7 mouse cellular contexts compared by ENCODE assay signal in the genomic region with DNA sequence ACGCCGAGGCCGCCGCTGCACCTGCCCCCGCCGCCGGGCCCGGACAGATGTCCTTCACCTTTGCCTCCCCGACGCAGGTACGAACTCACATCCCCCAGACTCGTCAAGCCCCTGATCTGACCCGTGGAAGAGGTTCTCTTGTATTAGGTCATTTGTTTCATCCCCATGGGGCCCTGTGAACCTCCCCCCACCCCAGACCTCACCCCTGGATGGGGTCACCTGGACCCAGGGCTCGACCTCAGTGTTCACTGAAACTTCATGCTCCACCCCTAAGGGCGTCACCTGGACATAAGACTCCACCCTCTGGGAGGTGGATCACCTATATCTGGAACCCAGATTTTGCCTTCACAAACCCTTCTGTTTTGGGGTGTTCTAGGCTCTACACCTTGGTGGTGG. TPM values are rescaled to one million over a fixed set of nuclear protein-coding genes. Genes with fewer than 3 reads are reported as not detected.
DNase-seq lines count a peak whose midpoint lies in the region; ATAC-seq and TF ChIP-seq lines count a peak whose summit lies in the region.

No protein-coding gene starts in this region.

- H3K4me2 ChIP-seq in hindbrain, embryonic 12.5 days (replicated peaks) = peak overlapping the region; percentile 89
- H3K4me2 ChIP-seq in liver, embryonic 12.5 days = peak overlapping the region; percentile 90
- H3K4me2 ChIP-seq in stomach, postnatal 0 days (replicated peaks; ENCODE audit: low read depth) = peak overlapping the region; percentile 80

- no peak for TF ChIP-seq CTCF in ES-Bruce4 (IDR thresholded peaks at IDR 0.05; ENCODE audit: low read depth, low read length)
- no peak for TF ChIP-seq CTCF in MEL (IDR thresholded peaks at IDR 0.05 in 2 of 3, conservative IDR thresholded peaks at IDR 0.05 in 1 of 3; ENCODE audit: control insufficient read depth in 1 of 3, insufficient read depth in 1 of 3, low read depth in 2 of 3, low read length in 3 of 3, poor library complexity in 1 of 3, severe bottlenecking in 1 of 3)
- peak; percentile 0; the same call in 1 of the 2 replicates for TF ChIP-seq CTCF in stomach, postnatal 0 days (IDR thresholded peaks at IDR 0.05; ENCODE audit: low read depth)

- H3K9me3 ChIP-seq in ES-Bruce4 (replicated peaks; ENCODE audit: control insufficient read depth, insufficient read depth, low read length, poor library complexity, severe bottlenecking) = no peaks in the 10 kb centered on the region
- no peaks in the 10 kb centered on the region for H3K9me3 ChIP-seq in MEL (replicated peaks; ENCODE audit: insufficient read depth, low read length)
- no peaks in the 10 kb centered on the region for H3K9me3 ChIP-seq in hindbrain, embryonic 12.5 days (replicated peaks)
- H3K9me3 ChIP-seq in liver, embryonic 12.5 days (replicated peaks) = no peaks in the 10 kb centered on the region
- no peaks in the 10 kb centered on the region for H3K9me3 ChIP-seq in stomach, postnatal 0 days (ENCODE audit: control insufficient read depth, low read length)

- H3K4me3 ChIP-seq in ES-Bruce4 (ENCODE audit: low read depth, low read length) = peak overlapping the region; percentile 91
- peak overlapping the region; percentile 72 to 79 for H3K4me3 ChIP-seq in MEL (ENCODE audit: control insufficient read depth in 1 of 2, insufficient read depth in 1 of 2, low read depth in 2 of 2, low read length in 2 of 2)
- H3K4me3 ChIP-seq in hindbrain, embryonic 12.5 days = peak overlapping the region; percentile 64
- peak overlapping the region; percentile 76 for H3K4me3 ChIP-seq in liver, embryonic 12.5 days
- peak overlapping the region; percentile 75 for H3K4me3 ChIP-seq in stomach, postnatal 0 days (ENCODE audit: low read depth, low read length)

- H3K27me3 ChIP-seq in ES-Bruce4 (ENCODE audit: control insufficient read depth, insufficient read depth, low read length, poor library complexity, severe bottlenecking) (no peaks in the 10 kb centered on the region), MEL (ENCODE audit: control insufficient read depth in 1 of 2, insufficient read depth in 2 of 2, low read length in 2 of 2) (no peaks in the 10 kb centered on the region)
- peaks cover under 1% of the 10 kb centered on the region; the same call in 1 of the 2 replicates for H3K27me3 ChIP-seq in hindbrain, embryonic 12.5 days
- H3K27me3 ChIP-seq in liver, embryonic 12.5 days (replicated peaks) = peaks cover 25% of the 10 kb centered on the region
- H3K27me3 ChIP-seq in stomach, postnatal 0 days (ENCODE audit: control insufficient read depth, insufficient read depth, low read length) = no peaks in the 10 kb centered on the region

- H3K79me2 ChIP-seq in MEL (ENCODE audit: control insufficient read depth, insufficient read depth, low read length, poor library complexity) = peaks cover 29% of the 10 kb centered on the region

- no peak for TF ChIP-seq POLR2A in ES-Bruce4 (IDR thresholded peaks at IDR 0.05; ENCODE audit: insufficient read depth, low read length)
- TF ChIP-seq POLR2A in MEL (IDR thresholded peaks at IDR 0.05; ENCODE audit: control insufficient read depth in 1 of 2, insufficient read depth in 1 of 2, low read depth in 1 of 2, low read length in 2 of 2, poor library complexity in 1 of 2) = no peak; a peak in 2 of 4 replicates

- H3K9ac ChIP-seq in ES-Bruce4 (ENCODE audit: low read depth, poor library complexity, severe bottlenecking) = peak overlapping the region; percentile 88
- peak overlapping the region; percentile 89 for H3K9ac ChIP-seq in MEL (ENCODE audit: control insufficient read depth, low read depth, low read length, poor library complexity, severe bottlenecking)
- peak overlapping the region; percentile 87 for H3K9ac ChIP-seq in hindbrain, embryonic 12.5 days
- peak overlapping the region; percentile 88 for H3K9ac ChIP-seq in liver, embryonic 12.5 days
- peak overlapping the region; percentile 89 for H3K9ac ChIP-seq in stomach, postnatal 0 days (ENCODE audit: low read length)

- H3K27ac ChIP-seq in ES-Bruce4 (ENCODE audit: insufficient read depth, low read length) = 0 out of 2 replicates have a peak overlapping the region, but pooled peaks have one; percentile 15
- H3K27ac ChIP-seq in MEL (ENCODE audit: control insufficient read depth, low read depth, low read length) = peak overlapping the region; percentile 46
- peak overlapping the region; percentile 75 for H3K27ac ChIP-seq in hindbrain, embryonic 12.5 days
- H3K27ac ChIP-seq in liver, embryonic 12.5 days = peak overlapping the region; percentile 94
- peak overlapping the region; percentile 93 for H3K27ac ChIP-seq in stomach, postnatal 0 days (replicated peaks)

- WGBS in hindbrain, embryonic 12.5 days = under 1% methylated on average over 15 of the region's 15 CpGs
- under 1% methylated on average over 15 of the region's 15 CpGs for WGBS in liver, embryonic 12.5 days (ENCODE audit: insufficient replicate concordance)
- under 1% methylated on average over 15 of the region's 15 CpGs for WGBS in stomach, postnatal 0 days

- no peaks in the 10 kb centered on the region for H3K4me1 ChIP-seq in ES-Bruce4 (ENCODE audit: control insufficient read depth, insufficient read depth, low read length)
- peaks cover 0 to 47% of the 10 kb centered on the region in 2 experiments; a peak in 3 of 4 replicates for H3K4me1 ChIP-seq in MEL (ENCODE audit: control insufficient read depth in 1 of 2, insufficient read depth in 2 of 2, low read length in 2 of 2)
- peaks cover 52% of the 10 kb centered on the region for H3K4me1 ChIP-seq in hindbrain, embryonic 12.5 days
- peaks cover 92% of the 10 kb centered on the region for H3K4me1 ChIP-seq in liver, embryonic 12.5 days
- H3K4me1 ChIP-seq in stomach, postnatal 0 days (replicated peaks; ENCODE audit: control insufficient read depth, insufficient read depth) = peaks cover 8% of the 10 kb centered on the region; the same call in 1 of the 2 replicates

- ATAC-seq in hindbrain, embryonic 12.5 days (ENCODE audit: low FRiP score) = no peak; the same call in 1 of the 2 replicates
- ATAC-seq in liver, embryonic 12.5 days = peak; percentile 19; the same call in 1 of the 2 replicates
- no peak; the same call in none of the 2 replicates for ATAC-seq in stomach, postnatal 0 days (ENCODE audit: low FRiP score, low TSS enrichment)

- H3K36me3 ChIP-seq in ES-Bruce4 (ENCODE audit: control insufficient read depth, insufficient read depth, low read length, poor library complexity, severe bottlenecking) (peaks cover 17% of the 10 kb centered on the region), MEL (ENCODE audit: control insufficient read depth in 1 of 2, insufficient read depth in 2 of 2, low read length in 2 of 2) (peaks cover 0 to 19% of the 10 kb centered on the region in 2 experiments; a peak in 2 of 4 replicates)
- H3K36me3 ChIP-seq in hindbrain, embryonic 12.5 days = peaks cover 20% of the 10 kb centered on the region
- H3K36me3 ChIP-seq in liver, embryonic 12.5 days = peaks cover 38% of the 10 kb centered on the region
- peaks cover 10% of the 10 kb centered on the region; the same call in 1 of the 2 replicates for H3K36me3 ChIP-seq in stomach, postnatal 0 days (ENCODE audit: control insufficient read depth, insufficient read depth, low read length)

- TF ChIP-seq EP300 in ES-Bruce4 (IDR thresholded peaks at IDR 0.05; ENCODE audit: insufficient read depth, low read depth, low read length) (0 out of 2 replicates have a peak, but pooled peaks have one; percentile 3), MEL (IDR thresholded peaks at IDR 0.05; ENCODE audit: low read depth in 1 of 2, low read length in 2 of 2) (no peak)
- no peak for TF ChIP-seq EP300 in stomach, postnatal 0 days (optimal IDR thresholded peaks at IDR 0.05)

- TF ChIP-seq RAD21 in MEL (IDR thresholded peaks at IDR 0.05; ENCODE audit: low read depth, low read length) = no peak

- DNase-seq in MEL (ENCODE audit: low read depth, low spot score) = no peak
- peak; percentile 72 for DNase-seq in stomach, postnatal 0 days (ENCODE audit: low spot score)
- DNase-seq in frontal cortex, postnatal 25 days (ENCODE audit: low spot score in 2 of 2) = no peak
- DNase-seq in frontal cortex, postnatal 36 days (ENCODE audit: low spot score in 2 of 2) = no peak

RNA-seq across cellular contexts. Expression of a gene that starts 1.9 kb away (rescaled TPM):
- polyA plus RNA-seq in ES-Bruce4 (2011; ENCODE audit: insufficient read depth, insufficient read length, low read depth, missing spikeins) = 29.8 and 33.4 TPM in 2 replicates
- total RNA-seq in MEL (2012; rRNA removed) = 4.8 and 6.8 TPM in 2 replicates
- polyA plus RNA-seq in MEL (2012; ENCODE audit: insufficient read depth in 1 of 2, insufficient read length in 2 of 2, low read depth in 1 of 2, low replicate concordance in 2 of 2, missing spikeins in 1 of 2) = 10 to 100 TPM in 1 of 2 experiments, not detected in 1; 19.3 TPM
- 18.4 and 22.3 TPM in 2 replicates for polyA plus RNA-seq in hindbrain, embryonic 12.5 days (2016; fragmentation: Nextera tagmentation; extraction: Ambion mirVana)
- 0.94 and 0.96 TPM in 2 replicates for polyA plus RNA-seq in liver, embryonic 12.5 days (2016; fragmentation: Nextera tagmentation; extraction: Ambion mirVana)
- 4.2 and 4.3 TPM in 2 replicates for polyA plus RNA-seq in stomach, postnatal 0 days (2015; fragmentation: Nextera tagmentation; extraction: Ambion mirVana)

RNA-seq across cellular contexts. Expression of a gene that starts 4.1 kb away (rescaled TPM):
- polyA plus RNA-seq in ES-Bruce4 (2011; ENCODE audit: insufficient read depth, insufficient read length, low read depth, missing spikeins) (242 and 255 TPM in 2 replicates), MEL (2012; ENCODE audit: insufficient read depth in 1 of 2, insufficient read length in 2 of 2, low read depth in 1 of 2, low replicate concordance in 2 of 2, missing spikeins in 1 of 2) (100 to 1,000 TPM; 300 to 657 TPM)
- total RNA-seq in MEL (2012; rRNA removed) = 308 and 324 TPM in 2 replicates
- 351 and 385 TPM in 2 replicates for polyA plus RNA-seq in hindbrain, embryonic 12.5 days (2016; fragmentation: Nextera tagmentation; extraction: Ambion mirVana)
- 393 and 419 TPM in 2 replicates for polyA plus RNA-seq in liver, embryonic 12.5 days (2016; fragmentation: Nextera tagmentation; extraction: Ambion mirVana)
- polyA plus RNA-seq in stomach, postnatal 0 days (2015; fragmentation: Nextera tagmentation; extraction: Ambion mirVana) = 679 and 705 TPM in 2 replicates

RNA-seq across cellular contexts. Expression of a gene that starts 5.5 kb away (rescaled TPM):
- polyA plus RNA-seq in ES-Bruce4 (2011; ENCODE audit: insufficient read depth, insufficient read length, low read depth, missing spikeins) (67.4 and 73.2 TPM in 2 replicates), MEL (2012; ENCODE audit: insufficient read depth in 1 of 2, insufficient read length in 2 of 2, low read depth in 1 of 2, low replicate concordance in 2 of 2, missing spikeins in 1 of 2) (10 to 100 TPM in 1 of 2 experiments, not detected in 1; 26.7 TPM)
- 8.1 and 8.3 TPM in 2 replicates for total RNA-seq in MEL (2012; rRNA removed)
- polyA plus RNA-seq in hindbrain, embryonic 12.5 days (2016; fragmentation: Nextera tagmentation; extraction: Ambion mirVana) = 42.1 and 54.5 TPM in 2 replicates
- 5.7 and 6.3 TPM in 2 replicates for polyA plus RNA-seq in liver, embryonic 12.5 days (2016; fragmentation: Nextera tagmentation; extraction: Ambion mirVana)
- polyA plus RNA-seq in stomach, postnatal 0 days (2015; fragmentation: Nextera tagmentation; extraction: Ambion mirVana) = 8.5 and 9.6 TPM in 2 replicates

RNA-seq across cellular contexts. Expression of a gene that starts 23.3 kb away (rescaled TPM):
- polyA plus RNA-seq in ES-Bruce4 (2011; ENCODE audit: insufficient read depth, insufficient read length, low read depth, missing spikeins) (51.9 and 58.2 TPM in 2 replicates), MEL (2012; ENCODE audit: insufficient read depth in 1 of 2, insufficient read length in 2 of 2, low read depth in 1 of 2, low replicate concordance in 2 of 2, missing spikeins in 1 of 2) (10 to 100 TPM in 1 of 2 experiments, not detected in 1; 56.6 TPM)
- total RNA-seq in MEL (2012; rRNA removed) = 21.2 and 27.2 TPM in 2 replicates
- 235 and 271 TPM in 2 replicates for polyA plus RNA-seq in hindbrain, embryonic 12.5 days (2016; fragmentation: Nextera tagmentation; extraction: Ambion mirVana)
- 22.1 and 27.3 TPM in 2 replicates for polyA plus RNA-seq in liver, embryonic 12.5 days (2016; fragmentation: Nextera tagmentation; extraction: Ambion mirVana)
- 237 and 244 TPM in 2 replicates for polyA plus RNA-seq in stomach, postnatal 0 days (2015; fragmentation: Nextera tagmentation; extraction: Ambion mirVana)

RNA-seq across cellular contexts. Expression of a gene that starts 26.9 kb away (rescaled TPM):
- 70.3 and 91.6 TPM in 2 replicates for polyA plus RNA-seq in ES-Bruce4 (2011; ENCODE audit: insufficient read depth, insufficient read length, low read depth, missing spikeins)
- 77.8 and 108 TPM in 2 replicates for total RNA-seq in MEL (2012; rRNA removed)
- polyA plus RNA-seq in MEL (2012; ENCODE audit: insufficient read depth in 1 of 2, insufficient read length in 2 of 2, low read depth in 1 of 2, low replicate concordance in 2 of 2, missing spikeins in 1 of 2) = 100 to 1,000 TPM in 1 of 2 experiments, not detected in 1; 188 TPM
- polyA plus RNA-seq in hindbrain, embryonic 12.5 days (2016; fragmentation: Nextera tagmentation; extraction: Ambion mirVana) = 13.1 and 16.1 TPM in 2 replicates
- polyA plus RNA-seq in liver, embryonic 12.5 days (2016; fragmentation: Nextera tagmentation; extraction: Ambion mirVana) = 18.6 and 19.8 TPM in 2 replicates
- 10.3 and 11.2 TPM in 2 replicates for polyA plus RNA-seq in stomach, postnatal 0 days (2015; fragmentation: Nextera tagmentation; extraction: Ambion mirVana)

Comparison
In these comparisons a context has a peak if more than half of its experiments do, and no peak if none do; other contexts are left out.
1. H3K27ac ChIP-seq: peak in every context shown above with its lines; median percentile 94 in liver, embryonic 12.5 days; 93 in stomach, postnatal 0 days; 75 in hindbrain, embryonic 12.5 days; 46 in MEL; 15 in ES-Bruce4.